Mouse (Mus musculus) heart, adult 18-20 months (tissue): ENCODE measurements at regions not wholly inside any gene's neighbourhood (a gene's known extent, or its start where the extent isn't known, plus 50 kb on each side); places are given as distances from the start of the nearest gene placed in this dataset.

Source experiments
- DNase-seq, 2 experiments: peaks; one replicate each; pipeline ENCODE4 v3.0.0; 2021 to 2022; ENCODE audit warnings: mixed read lengths in 1 of 2

DNA sequence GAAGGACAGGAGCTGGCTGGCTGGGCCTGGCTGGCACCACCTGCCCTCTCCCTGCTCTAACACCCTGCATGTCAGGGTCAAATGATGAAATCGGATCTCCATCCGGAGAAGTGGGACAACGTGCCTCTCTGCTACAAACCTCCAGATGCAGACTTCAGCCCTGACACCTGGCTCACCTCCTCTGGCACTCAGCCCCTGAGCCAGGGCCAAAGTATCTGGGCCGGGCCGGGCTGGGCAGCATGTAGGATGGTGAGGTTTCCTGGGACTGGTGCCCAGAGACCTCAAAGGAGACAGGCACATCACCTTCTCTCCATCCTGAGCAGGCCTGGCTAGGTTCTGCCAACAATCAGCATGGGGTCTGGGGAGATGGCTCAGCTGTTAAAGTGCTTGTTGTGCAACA lies 113.5 kb downstream of the Tfcp2l1 start:
- DNase-seq: peak; percentile 11 to 27

DNA sequence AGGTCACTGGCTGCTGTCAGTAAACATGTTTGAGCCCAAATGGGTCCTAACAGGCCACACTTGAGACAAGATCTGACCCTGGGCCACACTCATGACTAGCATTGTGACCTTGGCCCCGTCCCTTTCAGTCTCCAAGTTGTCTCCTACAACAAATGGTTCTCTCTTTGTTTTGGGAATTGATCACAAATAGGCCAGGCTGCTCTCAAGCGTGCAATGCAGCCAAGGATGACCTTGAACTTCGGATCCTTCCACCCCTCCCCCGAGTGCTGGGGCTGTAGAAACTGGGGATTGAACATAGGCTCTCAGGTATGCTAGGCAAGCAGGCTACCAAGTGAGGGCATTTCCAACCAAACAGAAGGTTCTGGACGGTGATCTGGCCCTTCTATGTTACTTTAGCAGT lies 120.5 kb downstream of the Tfcp2l1 start:
- no peak for DNase-seq

DNA sequence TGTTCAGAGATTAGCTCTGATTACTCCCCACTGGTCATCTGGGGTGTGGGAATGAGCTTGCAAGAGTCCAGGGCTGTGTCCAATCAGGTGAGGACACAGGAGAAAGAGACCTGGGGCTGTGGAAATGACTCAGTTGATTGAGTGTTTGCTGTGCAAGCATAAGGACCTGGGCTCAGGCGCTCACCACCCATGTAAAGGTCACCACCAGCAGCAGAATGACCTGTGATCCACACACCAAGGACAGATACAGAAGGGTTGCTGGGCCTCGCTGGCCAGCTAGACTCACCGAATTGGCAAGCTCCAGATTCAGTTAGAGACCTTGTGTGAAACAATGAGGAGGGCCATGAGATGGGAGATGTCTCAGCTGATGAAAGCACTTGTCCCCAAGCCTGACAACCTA lies 125.1 kb downstream of the Tfcp2l1 start:
- no peak for DNase-seq

DNA sequence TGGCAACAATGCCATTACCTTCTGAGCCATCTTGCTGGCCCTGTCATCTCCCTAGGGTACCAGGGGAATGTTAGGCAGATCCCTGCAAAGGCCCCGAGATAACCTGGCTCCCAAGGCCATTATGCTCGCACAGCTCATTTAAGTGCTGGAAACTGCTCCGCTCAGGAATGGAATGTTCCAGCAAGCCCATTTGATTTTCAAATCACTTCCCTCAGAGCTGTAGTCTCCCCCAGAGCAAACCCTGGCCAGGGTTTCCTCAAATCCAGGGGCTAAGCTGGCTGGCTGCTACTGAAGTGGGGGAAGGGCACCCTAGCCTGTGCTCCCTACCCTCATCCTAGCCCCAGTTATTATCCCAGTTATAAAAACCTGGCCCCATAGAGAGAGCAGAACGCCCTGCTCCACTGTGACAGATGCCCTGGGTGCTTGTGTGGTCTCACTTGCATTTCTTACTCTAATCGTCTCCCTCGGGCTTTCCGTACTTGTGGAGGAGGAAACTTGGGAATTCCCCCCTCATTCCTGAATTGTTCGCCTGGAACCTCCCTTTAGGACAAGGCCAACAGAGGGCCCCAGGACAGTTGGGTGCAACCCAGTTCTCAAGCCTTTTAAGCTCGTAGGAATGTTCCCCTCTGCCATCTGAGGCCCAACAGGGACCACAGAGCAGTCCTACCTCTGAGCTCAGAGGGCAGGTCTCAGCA lies 128.6 kb downstream of the Tfcp2l1 start:
- DNase-seq: no peak

DNA sequence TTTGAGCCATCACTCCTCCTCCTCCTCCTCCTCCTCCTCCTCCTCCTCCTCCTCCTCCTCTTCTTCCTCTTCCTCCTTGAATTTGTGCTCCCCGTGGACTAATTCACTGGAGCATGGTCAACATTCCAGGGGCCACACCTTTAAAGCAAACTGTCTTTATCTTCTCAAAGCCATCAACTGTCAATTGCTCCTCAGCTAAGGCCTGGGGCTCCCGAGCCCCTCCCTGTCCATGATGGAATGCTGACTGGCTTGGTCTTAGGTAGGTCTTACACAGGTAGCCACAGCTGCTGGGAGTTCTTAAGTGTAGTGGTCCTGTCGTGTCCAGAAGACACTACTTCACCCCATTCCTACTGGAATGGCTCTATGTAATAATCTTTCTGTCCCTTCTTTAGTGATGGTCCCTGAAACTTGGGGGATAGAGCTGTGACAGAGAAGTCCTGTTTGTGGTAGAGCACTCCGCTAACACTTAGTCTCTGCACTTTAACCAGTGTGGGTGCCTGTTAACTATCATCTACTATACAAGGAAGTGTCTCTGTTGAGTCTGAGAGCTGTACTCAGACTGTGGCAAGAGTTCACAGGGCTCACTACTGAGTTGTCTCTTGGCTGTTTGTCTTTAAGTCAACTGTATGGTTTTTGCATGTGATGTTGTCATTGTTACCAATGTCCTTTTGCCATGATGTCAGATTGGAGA lies 129.7 kb downstream of the Tfcp2l1 start:
- no peak for DNase-seq

DNA sequence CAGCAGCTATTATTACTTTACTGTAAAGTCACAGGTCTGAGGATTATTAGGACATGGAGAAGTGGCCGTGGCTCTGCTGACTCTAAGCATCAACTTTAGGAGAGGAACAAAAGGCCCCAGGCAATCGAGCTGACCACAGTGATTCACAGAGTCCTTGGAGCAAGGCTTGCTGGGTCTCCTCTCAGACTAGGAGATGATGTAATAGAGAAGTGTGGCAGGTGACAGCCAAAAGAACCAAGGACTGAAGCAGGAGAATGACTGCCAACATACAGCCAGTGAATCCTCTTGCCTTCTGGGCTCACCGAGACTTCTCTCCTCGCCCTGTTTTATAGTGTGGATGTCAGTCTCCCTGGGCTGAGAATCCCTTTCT lies 130.3 kb downstream of the Tfcp2l1 start:
- DNase-seq: no peak

DNA sequence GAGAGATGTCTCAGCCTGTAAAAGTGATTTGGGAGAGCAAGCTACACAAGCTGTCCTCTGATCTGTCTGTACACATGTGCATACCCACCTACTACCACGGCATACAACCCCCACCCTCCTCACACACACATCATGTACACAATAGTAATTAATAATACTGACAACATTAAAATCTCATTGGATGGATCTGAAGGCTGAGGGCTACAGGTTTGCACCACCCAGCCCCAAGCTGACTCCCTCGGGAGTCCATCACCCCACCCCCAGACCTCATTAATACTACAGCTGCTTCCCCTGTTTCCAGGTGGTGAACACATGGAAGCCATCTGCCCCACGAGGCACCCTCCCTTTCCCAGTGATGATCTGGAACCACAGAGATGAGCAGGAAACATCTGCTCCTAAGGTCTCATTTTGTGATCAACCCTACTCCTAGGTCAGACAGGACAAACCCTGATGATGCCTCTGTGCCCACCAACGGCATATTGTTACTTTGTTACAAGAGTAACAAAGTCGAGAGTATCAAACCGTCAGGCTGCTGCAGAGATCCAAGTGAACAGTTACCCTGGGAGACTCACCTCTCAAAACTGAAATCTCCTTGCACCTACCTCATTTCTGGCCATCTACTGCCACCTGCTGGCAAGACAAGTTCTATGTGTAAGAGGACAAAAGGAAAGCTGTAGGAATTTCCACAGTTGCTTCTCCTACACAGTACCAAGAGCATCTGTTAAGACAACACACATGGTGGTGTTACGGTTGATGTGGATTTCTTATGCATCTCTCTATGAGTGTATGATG lies 131.6 kb downstream of the Tfcp2l1 start:
- DNase-seq: peak; percentile 67 to 89

DNA sequence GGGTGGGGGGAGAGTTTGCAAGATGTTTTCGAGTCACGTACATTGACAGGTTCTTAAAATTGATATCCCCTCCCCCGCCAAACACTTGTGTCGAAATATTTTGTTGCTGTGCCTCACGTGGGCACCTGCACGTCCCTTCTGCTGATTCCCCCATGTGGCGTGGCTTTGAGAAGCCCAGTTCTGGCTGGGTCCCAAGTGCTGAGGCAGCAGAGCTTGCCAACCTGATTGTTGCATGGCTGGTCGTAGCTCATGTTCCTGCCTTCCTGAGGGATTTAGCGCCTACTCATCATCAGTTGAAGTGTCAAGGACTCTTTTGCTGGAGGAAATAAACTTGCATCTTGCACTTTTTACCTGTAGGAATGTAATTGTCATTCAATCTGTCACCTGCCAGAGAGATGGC lies 137.8 kb downstream of the Tfcp2l1 start:
- no peak for DNase-seq

DNA sequence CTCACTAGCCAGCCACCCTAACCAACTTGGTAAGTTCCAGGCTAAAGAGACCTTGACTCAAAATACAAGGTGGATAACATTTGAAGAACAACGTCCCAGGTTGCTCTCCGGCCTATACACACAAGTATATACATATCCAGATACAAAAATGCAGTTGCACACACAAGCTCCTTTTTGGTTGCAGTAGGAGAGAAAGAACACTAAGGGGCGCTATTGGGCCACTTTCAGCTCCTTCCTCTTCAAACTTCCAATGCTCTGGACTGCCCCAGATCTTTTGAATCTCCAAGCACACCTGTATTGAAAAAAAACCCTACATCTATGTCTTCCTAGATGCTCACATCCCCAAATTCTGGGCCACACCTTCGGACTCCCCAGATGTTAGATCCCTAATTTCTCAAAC lies 141.1 kb downstream of the Tfcp2l1 start:
- DNase-seq: peak; percentile 14 to 54

DNA sequence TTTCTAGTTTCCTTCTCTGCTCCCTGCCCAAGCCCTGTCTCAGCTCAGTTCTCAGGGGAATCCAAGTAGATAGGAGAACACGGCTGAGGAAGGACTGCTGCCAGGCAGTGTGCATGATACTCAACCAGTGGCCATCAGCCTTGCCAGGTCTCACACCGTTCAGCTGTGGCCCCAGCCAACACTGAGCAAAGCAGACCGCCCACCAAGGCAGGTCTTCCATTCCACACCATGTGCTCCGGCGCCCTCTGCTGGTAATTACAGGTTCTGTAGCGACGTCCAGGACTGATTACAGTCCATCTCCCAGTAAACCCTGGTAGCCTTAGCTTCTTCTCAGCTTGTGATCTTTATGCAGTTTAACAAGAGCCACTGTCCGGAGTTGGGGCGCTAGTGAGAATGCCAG lies 144.5 kb downstream of the Tfcp2l1 start:
- peak; percentile 63 to 85 for DNase-seq

DNA sequence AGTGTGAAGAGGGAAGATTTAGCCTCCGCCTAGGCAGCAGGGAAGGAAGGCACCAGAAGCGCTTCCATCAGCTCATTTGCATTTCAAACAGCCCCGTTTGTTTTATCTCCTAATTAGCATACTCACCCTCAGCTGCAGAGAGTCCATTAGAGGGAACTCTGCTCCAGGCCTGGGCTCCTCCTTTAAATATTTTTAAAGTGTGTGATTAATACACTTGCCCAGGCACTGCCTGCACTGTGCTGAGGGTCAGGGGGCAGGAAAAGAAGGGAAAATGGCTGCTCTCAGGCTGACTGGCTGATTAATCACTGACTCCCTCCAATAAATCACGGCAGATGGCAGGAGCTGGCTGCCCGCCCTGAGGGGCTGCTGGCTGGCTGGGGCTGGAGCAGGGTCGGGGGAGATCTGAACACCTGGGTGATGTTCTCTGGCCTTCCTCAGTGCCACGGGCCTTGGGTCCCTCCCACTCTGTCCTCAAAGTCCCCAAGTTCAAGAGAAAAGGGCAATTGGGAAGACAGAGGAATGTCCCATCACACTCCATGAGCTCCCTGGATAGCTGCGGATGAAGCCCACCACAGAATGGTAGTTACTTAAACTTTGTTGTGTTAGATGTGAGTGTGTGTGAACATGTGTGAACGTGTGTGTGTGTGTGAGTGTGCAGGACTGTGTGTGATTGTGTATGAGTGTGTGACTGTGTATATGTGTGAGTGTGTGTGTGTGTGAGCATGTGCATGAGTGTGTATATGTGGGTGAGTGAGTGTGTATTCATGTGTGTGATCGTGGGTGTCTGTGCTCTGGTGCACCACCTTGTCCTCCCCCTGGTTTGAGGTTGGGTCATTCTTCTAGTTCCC lies 149.1 kb downstream of the Tfcp2l1 start:
- DNase-seq: no peak
